Mouse (Mus musculus): ENCODE measurements at regions not wholly inside any gene's neighbourhood (a gene's known extent, or its start where the extent isn't known, plus 50 kb on each side); places are given as distances from the start of the nearest gene placed in this dataset.

DNA sequence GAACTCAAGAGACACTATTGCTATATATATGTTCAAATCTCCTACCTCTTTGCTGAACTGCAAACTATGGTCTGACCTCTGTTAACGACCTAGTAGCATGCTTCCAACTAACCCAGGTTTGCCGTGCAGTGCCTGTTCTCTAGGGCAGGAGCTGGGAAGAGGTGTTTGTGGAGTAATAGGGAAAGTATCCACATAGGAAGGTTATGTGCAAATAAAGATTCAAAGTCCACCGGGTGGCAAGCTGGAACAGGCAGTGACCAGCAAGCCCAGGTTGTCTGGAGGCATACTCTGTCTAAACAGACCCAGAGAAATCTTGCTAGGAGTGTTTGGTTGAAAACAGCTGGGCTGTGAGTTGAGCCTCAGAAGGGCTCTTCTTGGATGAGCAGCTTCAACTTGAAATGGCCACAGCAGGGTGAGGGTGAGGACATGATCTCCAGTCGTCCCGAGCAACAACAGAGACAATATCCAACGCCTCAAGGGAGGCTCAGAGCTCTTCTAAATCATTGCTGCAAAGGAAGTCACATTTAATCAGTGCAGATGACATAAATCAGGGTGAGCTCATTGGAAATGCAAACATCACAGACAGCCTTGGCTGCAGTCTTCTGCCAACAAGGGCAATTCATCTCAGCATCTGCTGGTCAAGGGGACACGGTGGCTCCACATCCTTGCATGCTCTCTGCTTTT lies 846.7 kb downstream of the Synb start:
- DNase-seq = no peak

DNA sequence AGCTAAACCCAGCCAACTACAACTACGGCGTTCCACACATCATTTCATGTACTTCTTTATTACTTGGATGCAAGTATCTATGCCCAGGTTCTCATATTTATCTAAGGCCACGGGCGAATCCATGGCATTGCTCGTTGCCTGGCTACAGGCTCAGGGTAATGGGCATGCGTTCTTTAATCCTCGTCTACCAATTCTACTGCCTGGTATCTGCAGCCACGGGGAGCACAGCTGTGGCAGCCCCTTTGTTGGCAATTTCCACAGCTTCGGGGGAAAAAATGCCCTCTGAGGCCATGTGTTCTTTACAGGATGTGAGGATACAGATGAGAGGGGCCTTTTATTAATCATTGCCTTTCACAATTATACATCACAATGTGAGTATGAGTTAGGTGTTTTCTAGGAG lies 860.8 kb downstream of the Synb start:
- no peak for DNase-seq

DNA sequence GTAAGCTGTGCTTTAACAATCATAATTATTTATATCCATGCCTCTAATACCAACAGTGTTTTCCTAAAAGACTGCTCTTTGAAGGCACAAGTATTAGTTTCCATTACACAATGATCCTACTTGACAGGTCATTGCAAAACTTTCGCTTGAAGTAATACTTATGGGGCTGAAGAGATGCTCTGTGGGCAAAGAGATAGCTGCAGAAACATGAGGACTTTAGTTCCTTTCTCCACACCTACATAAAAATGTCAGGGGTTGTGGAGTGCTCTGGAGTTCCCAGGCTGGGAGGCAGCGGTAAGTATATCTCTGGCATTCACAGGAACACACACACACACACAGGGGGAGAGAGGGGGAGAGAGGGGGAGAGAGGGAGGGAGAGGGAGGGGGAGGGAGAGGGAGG lies 862.0 kb downstream of the Synb start:
- no peak for DNase-seq

DNA sequence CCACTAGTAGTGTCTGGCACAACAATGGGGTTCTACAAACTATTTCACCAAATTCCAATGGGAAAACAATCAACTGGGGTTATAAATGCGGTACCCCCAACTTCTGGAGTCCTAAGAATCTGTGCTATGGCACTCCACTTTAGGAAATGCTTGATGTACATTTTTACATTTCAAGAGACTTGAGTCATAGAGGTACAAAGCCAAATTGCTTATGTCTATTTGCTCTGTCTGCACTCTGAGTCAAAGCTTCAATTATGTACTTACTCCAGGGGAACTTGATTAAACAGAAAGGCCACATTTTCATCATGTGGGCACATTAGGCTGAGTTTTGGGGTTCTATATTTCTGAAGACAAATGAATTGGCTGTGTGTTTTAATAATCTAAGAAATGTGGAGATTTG lies 866.9 kb downstream of the Synb start:
- DNase-seq = no peak

DNA sequence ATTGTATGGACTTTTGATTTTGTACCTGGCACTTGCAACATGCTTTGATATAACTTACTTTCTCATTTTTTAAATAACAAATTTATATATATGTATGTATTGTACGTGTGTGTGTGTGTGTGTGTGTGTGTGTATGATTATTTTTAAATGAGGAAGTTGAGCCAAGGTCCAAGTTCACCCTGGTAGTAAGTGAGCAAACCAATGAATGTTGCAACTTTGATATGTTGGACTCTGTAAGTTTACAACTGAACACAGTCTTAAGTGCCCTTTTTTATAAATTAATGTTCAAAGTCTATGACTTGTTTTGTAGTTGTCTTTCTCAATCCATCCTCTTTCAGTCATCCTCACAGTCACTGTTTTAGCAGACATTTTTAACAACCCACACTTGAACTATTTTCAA lies 901.7 kb downstream of the Synb start:
- no peak for DNase-seq

DNA sequence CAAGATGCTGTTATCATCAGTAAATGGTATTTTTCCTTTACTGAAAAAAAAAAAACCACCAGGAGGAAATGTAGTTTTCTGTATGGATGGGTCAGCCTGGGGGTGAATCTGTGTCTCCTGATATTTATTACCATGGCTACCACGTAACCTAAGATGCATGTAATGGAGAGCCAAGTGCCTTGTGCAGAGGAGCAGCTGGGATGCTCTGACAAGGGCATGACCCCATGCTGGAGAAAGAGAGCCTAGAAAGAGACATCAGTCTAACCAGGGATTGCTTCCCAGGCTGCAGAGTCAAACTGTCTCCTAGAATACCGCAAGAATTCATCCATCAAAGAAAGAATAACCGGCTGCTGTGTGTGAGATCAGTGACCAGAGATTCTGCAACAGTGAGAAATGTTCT lies 902.2 kb downstream of the Synb start:
- peak; percentile 71 for DNase-seq

DNA sequence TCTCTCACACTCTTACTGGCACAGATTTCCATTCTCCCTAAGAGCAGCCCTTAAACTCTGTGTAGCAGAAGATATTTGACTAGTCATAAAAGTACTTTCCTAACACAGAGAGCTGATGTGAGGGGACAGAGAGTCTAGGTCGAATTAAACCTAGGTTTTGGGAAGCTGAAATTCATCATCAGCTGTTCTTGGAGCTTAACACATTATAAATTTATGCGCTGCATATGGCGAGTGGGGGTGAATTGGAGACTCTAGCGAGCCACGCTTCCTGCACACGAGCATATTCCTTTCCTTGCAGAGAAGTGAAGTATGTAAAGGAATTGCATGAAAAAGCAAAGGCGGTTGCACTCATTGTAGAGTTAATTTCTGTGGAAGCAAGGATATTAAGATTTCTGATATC lies 912.4 kb downstream of the Synb start:
- no peak for DNase-seq

DNA sequence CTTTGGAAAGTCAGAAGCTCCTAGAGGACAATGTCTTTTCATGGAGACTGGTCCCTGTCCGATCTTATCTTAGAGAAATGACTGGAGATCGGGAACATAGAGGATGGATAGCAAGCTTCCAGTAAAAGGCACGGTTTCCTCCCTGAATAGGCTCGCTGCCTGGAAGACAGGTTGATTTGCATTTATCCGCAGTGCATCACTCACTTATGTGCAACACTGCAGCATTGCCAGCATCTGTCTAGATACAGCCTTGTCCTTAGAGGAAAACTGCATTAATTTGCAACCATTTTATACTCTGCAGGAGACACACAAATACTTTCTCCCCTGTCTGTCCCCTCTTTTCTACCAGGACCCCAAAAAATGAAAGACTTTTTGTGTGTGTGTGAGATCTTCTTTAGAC lies 926.4 kb downstream of the Synb start:
- no peak for DNase-seq

DNA sequence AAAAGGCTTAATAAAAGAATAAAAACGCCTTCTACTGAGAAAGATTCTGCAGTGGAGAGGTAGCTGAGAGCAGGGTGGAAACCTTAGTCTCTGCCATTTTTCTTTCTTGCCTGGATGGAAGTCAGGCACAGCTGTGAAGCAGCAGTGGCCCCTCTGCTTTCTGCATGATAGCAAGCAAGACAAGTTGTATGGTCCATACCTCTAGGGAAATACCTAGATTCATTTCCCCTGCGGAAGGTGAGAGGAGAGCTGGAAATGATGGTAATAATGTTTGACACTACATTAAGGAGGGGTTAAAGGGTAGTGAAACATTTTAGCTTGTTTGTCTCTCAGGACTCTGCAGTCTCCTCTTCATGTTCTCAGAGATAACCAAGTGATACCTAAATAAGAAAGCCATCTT lies 930.2 kb downstream of the Synb start:
- no peak for DNase-seq

DNA sequence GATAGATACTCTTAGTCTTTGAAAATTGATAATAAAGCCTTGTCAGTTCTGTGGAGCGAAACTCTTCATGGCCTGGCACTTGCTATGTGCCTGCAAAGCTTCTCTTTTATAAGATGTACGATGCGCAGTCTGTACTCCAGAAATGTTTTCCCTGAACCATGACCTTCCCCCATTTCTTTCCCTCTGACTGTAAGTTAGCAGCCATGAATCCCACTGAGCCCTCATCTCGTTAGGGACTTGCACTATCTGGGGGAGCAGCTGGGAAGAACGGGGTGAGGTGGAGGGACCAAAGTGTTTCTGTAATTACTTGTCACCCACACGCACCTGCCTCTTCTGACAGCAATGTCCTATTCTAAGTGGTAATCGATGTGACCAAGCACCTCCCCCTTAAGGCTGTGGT lies 932.1 kb downstream of the Synb start:
- no peak for DNase-seq

DNA sequence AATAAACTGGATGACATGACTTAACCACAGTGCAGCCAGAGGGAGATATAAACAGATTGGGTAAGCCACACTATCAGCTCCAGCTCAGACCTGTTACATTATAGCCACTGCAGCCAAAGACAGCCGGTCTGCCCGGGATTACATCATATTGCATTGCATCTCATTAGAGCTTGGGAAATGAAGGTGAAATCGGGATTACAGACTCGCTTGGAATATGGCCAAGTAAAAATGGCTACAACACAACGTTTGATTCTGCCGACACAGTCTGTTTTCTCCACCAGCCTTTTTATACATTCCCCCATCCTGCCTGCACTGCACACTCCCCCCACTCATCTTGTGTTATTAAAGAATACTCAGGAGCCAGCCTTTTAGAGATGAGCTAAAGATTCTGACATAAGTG lies 932.6 kb downstream of the Synb start:
- no peak for DNase-seq

DNA sequence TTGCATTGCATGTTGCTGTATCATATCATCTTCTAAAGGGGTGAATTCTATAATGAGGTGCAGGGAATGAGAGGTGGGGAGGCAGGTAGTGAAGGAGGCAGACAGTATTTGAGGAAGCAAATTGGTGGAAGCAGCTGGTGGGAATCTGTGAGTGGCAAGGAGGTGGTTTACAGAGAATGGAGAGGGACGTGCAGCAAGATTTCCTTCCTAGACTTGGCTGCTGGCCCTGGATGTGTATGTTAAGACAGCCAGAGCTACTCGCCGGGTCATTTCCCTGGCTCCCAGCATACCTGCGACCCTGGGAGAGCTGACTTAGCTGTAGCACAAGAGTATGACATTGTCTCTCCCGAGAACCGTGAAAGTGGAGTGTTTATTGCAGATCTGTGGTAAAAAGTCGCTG lies 937.7 kb downstream of the Synb start:
- DNase-seq = no peak

DNA sequence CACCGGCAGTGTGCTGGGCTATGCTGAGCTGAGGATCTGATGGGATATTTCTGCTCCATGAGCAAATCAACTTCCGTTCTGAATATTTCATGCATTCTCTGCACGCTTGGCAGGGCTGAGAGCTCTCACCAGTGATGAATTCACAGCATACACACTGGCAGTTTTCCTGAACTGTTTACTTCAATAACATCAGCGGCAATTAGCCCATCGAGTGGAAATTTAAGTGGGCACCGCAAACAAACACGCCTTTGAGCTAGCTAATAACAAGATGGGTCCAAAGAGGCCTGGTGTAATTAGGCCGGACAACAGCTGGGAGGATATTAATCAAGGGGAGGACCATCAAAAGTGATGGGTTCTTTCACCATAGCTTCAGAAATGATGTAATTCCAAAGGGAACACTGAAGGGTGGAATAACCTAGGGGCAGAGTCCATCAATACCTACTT lies 938.6 kb downstream of the Synb start:
- DNase-seq = peak; percentile 30

DNA sequence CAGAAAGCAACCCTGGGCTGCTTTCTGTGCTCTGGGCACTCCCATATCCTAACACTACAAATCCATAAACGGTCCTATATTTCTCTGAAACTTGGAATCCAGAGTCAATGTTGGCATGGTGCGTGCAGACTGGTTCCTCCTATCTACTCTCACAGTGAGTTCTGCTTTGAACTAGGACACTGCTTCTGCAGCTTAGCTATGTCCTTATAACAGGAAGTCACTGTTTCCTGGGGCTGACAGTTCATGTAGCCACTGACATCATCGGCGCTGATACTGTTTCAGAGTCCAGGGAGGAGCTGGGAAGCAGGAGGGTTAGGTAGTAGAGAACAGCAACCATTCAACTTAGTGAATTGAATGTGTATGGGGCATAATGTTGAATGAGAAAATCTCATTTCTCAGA lies 948.6 kb downstream of the Synb start:
- DNase-seq = no peak

DNA sequence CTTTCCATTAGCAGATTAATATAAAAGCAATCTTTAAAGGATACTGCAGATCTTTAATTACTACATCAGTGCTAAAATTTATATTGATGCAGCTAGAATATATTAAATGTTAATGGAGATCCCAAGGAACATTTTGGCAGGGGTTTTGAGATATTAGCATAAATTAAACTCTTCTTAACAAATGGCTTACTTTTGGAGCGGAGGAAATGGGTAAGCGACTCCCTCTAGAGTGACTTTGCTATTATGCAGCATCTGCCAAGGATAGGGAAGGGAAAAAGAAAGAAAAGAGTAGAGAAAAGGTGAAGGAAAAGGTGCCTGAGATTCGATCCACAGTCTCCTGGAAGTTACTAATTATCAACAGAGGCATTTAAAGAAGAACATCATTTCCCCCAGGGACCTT lies 949.4 kb downstream of the Synb start:
- no peak for DNase-seq

DNA sequence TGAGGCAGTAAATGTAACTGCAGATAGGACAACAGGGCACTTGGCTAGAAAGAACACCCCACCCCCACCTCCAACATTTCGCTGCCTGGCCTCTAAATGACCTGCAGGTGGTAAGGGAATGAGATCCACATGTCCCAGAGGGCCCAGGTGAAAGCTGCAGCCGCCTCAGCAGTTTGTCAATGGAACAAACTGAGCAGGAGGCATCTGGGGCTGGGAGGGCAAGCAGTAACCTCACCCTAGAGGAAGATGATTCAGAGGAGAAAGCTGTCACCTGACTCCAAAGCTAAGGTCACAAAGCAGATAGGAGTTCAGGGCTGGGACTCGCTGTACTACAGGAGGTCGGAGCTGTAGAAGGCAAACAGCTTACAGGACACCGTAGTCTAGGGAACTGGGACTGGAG lies 955.7 kb downstream of the Synb start:
- DNase-seq = peak; percentile 54

DNA sequence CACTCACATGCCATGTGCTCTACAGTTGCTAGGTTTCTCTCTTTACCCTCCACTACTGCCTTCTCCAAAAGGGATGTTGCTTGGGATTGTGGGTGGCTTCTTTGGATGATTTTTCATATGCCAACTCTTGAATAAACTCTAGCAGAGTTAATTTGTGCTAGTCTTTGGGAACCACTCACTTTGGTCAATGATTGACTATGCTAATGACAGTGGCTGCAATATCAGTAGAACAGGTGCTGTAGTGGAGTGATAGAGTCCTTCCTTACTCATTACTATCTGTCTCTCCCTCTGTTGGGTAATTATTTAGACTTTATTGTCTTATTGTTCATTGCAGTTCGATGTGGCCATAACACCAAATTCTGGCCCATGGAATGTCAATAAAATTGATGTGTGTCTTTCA lies 969.0 kb downstream of the Synb start:
- no peak for DNase-seq

DNA sequence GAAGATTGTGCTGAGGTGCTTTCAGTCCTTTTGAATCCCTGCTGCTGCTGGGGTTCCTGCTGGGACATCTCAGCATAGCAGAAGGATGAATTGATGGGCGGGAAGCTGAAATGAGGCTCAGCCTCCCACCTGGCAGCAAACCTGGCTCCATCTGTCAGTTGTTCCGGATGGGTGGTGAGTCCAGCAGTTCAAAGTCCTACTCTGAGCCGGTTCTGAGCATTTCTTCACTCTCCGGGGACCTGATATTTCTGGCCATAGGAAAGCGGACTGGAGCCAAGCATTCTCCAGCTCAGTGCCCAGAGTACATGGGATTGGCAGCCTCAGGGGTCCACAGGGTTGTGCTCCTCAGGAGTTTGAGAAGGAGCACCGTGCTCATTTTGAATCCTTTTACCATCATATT lies 971.1 kb downstream of the Synb start:
- DNase-seq = no peak

DNA sequence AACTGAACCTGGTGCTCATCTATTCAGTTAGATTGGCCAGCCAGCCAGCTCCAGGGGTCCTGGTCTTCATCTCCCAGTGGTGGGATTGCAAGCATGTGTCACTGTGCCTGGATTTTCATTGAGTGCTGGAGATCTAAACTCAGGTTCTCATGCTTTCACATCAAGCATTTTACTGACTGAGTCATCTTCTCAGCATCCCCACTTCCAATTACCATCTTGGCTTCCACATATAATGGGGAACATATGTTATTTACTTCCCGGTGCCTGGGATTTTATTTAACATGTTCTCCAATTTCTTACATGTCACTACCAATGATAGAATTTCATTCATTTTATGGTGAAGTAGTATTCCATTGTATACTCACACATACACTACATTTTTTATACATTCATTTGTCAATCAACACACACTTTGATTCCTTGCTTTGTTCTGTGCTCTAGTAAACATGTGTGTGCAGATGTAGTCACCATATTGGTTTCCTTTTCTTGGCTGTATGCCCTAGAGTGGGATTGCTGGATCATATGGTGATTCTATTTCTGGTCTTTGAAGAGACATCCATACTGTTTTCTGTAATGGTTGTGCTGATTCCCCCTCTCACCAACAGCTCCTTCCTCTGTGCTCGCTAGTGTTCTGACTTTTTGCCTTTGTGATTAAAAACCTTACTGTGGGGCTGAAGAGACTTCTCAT lies 986.0 kb downstream of the Synb start:
- no peak for DNase-seq

DNA sequence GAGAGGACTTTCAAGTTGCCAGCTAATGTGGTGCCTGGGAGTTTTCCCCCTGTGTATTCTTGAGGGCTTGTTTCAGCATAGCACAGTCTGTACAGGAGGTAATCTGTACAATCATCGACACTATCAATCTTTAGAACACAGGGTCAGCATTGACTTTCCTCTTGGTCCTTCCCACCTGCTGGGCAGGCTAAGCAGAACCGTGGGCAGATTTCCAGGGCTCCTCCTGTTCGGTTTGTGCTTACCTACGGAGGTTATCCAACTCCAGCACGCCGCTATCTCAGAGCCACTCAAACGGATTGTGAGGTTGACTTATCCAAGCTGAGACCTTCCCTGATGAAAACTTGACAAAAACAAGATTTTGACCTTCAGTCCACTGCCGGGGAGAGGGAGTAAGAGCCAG lies 988.9 kb downstream of the Synb start:
- DNase-seq = no peak

DNA sequence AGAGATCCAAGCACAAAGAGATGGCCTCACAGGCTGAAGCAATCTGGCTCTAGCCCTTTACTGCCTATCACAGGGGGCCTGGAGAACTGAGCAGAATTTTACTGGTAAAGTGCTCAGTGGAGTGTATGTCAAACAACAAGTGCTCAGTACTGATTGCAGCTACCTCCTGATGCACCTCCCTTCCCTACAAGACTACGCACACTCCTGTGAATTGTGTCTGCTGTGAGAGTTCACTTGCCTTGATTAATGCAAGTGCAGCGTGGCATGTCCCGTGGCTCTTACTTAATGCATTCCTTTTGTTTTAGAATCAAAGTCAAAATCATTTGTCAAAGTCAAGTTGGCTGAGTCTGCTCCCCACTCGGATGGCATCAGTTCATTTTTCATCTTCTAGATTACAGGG lies 992.4 kb downstream of the Synb start:
- DNase-seq = peak; percentile 32

DNA sequence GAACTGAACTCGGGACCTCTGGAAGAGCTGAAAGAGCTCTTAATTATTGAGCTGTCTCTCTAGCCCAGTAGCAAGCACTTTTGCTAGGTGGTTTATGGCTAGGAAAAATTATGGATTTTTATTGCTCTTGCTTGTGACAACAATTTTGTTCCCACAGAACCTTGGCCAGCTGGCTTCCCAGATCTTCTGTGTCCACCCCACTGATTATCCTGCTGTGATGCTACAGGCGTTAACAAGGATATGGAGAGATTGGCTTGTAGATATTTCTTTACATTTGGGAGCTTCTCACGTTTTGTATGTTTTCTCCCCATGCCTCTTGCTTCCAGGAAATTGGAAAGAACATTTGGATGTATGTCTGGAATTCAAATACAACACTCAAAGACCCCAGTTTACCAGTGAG lies 1008.6 kb downstream of the Synb start:
- DNase-seq = no peak

DNA sequence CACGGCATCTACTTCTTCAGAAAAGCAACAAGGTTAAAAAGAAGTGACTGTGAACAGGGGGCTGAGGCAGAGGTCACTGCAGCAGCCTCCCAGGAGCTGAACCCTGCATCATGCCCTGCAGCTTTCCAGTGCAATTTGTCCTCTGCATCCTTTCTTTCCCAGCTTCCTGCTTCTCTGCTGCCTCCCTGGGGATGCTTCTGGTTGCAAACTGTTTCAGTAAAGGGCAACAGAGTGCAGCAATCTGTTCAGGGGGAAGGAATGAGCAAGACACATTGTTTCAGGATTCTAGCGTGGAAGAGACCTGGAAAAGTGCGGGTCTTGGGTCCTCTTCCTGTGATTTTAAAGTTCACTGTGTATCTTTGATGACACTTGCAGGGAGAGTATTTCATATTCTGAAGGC lies 1032.7 kb downstream of the Synb start:
- peak; percentile 38 for DNase-seq

DNA sequence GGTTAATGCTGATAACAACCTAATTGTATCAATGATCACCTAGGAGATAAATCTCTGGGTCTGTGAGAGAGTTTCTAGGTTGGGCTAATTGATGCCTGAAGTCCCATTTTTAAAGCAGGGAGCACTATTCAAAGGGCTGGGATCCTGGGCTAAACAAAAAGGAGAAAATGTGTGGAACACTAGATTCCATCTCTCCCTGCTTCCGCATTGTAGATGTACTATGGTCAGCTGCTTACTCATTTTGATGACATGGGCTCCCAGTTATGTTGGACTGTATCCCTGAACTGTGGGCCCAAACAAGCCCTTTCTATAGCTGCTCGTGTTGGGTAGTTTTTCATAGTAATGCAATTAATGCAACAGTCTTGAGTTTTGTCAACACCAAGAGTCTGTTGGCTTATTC lies 1047.1 kb downstream of the Synb start:
- no peak for DNase-seq

DNA sequence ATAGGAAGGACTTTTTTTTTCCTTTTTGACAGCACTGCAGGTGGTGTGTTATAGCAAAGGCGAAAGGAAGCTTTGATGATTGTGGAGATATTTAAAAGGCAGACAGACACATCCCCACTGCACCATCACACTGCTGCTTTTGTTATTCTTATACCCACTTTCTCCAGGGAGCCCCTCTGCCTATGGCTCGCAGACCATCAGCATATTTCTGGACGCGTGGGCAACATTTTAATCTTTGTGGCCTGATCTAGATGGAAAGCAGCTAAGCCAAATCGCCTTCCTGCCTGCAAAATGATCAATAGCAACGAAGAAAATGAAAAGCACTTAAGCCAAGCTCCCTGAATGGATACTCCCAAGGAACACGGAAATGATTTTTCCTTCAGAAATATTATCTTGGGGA lies 1054.0 kb downstream of the Synb start:
- no peak for DNase-seq

Measured in embryo, embryonic 11 days (tissue).